Mouse (Mus musculus) large intestine, adult 2 months (tissue): ENCODE measurements at regions not wholly inside any gene's neighbourhood (a gene's known extent, or its start where the extent isn't known, plus 50 kb on each side); places are given as distances from the start of the nearest gene placed in this dataset.

Experiments used
- DNase-seq: peaks from one replicate; pipeline ENCODE4 v3.0.0-alpha.2; 2012; ENCODE audit warnings: low read depth, low spot score
- WGBS: fragments of 180-500 bp; shearing (Covaris S2); methylation state at CpG from one replicate; pipeline ENCODE4 v1.1.7; 2018; 5-methylcytosine and 5-hydroxymethylcytosine counted together

DNA sequence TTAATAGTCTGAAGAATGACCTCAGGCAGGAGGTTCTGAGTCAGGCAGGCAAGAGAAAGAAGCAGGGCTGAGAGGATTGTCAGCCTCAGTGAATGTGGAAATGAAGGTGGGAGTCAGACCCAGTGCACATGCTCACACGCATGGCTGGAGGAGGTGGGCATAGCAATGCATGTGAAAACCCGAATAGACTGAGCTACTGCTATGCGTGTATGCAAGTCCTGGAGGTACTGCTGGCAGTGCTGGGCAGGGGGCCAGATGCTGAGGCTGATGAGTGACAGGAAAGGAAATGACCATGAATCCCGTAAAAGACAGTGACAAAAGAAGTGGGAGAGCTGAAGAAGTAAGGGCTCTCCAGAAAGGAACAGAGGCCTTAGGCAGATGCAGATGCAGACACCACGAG, 50.3 kb upstream of the Armc3 start:
- WGBS, result 63% methylated on average over 5 of the region's 5 CpGs
- DNase-seq, result no peak
